Mouse (Mus musculus) mesoderm, embryonic 11.5 days (tissue): ENCODE measurements around the gene Cby3.
A peak's percentile ranks its signal among the peaks of the same experiment; 100 is the strongest.
"Not testable (repeated sequence)": the region's sequence is repeated elsewhere in the genome, so short reads cannot be mapped to it uniquely, and the experiment has no call there.

Experiments used
- DNase-seq: peaks from one replicate; pipeline ENCODE4 v3.0.0-alpha.2; 2012; ENCODE audit warnings: low read depth, low spot score

Cby3 gene

DNA sequence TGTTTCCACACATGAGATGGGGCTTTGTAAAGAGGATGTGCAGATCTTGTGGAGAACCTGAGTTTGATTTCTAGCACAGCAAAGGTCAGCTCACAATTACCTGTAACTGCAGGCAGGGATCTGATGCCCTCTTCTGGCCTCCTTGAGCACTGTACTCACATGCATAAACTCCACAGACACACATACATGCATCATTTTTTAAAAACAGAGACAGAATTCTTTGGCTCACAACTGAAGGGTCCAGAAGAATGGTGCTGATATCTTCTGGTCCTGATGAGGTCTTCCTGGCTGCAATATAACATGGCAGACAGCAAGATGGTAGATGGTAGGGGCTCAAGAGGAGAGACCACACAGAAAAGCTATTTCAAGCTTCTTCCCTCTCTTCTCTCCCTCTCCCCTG lies at the start of gene Cby3:
Gene Cby3 (plus strand): TSS at position 301 of the 400 bp plus-strand sequence.
- DNase-seq, result no peak

DNA sequence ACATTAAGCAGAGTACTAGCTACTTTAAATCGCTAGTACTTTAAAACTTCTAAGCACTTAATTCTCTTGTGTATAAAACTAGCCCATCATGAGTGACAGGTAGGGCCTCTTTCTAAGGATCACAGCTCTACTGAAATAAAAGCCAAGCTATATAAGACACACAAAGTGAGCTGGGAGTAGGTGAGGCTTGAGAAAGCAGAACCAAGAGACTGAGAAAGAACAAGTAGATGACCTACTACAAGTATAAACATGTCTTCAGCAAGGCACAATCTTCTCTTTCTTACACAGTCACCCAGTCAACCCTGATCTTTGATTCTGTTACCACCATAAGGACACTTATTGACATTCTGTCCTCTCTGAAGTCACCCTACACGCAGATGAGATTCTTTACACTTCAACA lies 41.5 kb upstream of the Cby3 start:
- DNase-seq, result no peak

DNA sequence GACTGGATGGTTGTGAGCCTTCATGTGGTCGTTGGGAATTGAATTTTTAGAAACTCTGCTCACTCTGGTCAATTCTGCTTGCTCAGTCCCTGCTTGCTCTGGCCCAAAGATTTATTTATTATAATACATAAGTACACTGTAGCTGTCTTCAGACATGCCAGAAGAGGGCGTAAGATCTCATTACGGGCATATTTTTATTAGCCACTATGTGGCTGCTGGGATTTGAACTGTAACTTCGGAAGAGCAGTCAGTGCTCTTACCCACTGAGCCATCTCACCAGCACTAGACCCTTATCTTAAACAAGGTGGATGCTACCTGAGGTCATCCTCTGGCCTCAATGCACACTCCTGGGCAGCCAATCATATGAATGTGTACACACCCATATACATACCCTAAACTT lies 34.9 kb upstream of the Cby3 start:
- not testable (repeated sequence) for DNase-seq

DNA sequence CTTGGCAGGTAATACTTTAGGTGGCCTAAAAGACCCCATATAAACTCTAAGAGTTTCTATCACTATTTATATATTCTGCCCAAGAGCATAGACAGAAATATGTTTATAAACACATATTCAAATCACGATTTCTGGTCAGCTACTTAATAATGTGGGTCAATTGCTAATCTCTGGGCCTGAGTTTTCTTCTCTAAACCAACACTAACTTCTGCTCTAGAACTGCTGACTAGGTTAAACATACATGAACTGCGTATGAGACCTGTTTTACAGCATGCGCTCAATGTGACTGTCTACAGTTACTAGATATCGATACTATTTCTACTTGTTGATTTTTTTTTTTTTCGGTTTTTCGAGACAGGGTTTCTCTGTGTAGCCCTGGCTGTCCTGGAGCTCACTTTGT lies 33.0 kb upstream of the Cby3 start:
- DNase-seq, result no peak

DNA sequence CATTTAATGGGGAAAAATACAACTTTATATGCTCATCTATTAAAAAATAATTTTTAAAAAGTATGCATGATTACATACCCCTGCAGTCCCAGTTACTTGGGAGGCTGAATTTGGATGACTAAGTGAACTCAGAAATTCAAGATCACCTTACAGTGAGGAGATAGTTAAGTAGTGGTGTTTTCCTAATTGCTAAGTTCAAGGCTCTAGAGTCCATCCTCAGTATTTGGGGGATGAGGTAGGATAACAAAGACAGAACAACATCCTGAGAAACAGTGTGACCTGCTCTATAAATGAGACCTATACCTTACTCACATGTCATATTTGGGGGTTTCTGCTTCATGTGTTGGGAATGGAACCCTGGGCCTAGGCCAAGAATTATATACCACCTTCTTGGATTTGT lies 31.9 kb upstream of the Cby3 start:
- no peak for DNase-seq

DNA sequence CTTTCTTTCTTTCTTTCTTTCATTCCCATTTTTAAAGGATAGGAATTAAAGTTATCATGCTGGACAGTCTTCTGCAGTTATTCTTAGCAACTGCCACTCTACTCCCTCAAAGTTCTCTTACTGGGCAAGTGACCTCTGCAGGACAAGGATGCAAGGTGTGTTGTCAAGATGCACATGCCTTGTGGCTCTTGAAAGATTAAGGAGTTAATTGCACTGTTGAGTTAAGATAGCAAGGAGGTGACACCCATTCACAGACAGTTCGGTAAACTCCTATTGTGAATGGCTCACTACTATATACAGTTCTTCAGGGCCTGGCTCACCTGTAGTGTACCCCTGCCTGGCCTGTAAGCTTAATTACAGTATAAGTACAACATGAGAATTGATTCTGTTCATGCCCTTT lies 30.4 kb upstream of the Cby3 start:
- no peak for DNase-seq

DNA sequence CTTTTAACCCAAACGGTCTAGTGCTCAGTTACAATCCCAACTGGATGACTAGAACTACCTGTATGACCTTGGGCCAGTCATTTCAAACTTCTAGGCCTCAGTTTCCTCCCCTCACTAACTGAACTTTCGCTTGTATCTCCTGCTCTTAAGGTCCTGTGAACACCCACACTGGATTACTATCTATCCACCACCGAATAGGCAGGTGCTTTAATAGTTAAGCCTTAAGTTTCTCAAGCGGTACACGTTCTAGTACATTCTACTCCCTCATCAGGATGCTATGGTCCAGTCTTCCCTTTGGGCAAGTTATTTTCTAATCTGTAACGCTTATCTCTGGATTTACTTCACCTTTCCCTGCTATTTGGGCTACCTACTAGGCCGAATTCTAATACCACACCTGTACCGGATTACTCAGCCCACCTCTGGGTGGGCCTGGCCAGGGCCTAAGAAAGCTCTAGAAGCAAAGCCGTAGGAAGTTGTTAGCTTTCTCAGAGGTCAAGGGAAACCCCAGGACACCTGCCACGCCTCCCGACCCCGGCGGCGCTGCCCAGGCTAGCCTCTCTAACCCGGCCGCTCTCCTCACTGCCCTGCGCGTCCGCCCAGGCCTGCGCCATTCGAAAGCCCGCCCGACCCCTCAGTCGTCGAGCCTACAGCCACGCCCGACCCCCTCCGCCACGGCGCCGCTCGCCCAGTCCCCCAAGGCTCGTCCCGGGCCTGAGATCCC lies 29.4 kb upstream of the Cby3 start:
- DNase-seq, result no peak

DNA sequence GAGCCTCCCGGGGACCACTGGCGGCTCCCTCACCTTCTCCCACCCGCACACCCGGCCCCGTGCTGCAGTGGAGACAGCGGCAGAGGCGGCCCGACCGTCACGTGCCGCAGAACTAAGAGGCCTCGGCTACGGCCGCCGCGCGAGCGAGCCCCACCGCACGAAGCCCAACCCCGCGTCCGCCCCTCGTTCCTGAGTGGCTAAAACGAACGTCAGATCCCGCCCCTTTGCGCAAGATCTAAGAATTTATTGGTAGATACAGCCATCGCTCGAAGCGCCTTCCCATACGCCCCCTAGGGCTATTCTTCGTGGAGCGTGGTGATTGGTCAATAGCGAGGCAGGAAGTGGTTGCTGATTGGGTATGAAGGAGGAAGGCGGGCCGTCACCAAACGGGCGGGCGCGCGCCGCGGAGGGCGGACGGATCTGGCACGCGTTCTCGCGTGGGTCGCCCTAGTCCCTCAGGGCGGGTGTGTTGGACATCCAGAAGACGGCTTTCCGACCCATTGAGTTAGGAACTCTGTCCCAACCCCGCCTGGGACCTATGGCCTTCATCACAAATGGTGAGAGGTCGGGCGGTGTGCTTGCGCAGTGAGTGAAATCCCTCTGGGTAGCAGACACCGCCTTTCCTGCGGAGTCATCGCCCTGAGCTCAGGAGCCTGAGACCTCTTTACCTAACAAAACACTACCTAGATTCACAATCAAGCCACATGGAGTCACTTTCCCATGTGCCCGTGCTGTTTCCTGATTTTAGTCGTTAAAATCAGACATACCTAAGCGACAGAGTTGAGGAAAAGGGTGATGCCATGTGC lies 28.6 kb upstream of the Cby3 start, which contains the start of gene Canx:
Gene Canx (minus strand): TSS at position 178 of the 806 bp plus-strand sequence.
- DNase-seq, result peak; percentile 100

DNA sequence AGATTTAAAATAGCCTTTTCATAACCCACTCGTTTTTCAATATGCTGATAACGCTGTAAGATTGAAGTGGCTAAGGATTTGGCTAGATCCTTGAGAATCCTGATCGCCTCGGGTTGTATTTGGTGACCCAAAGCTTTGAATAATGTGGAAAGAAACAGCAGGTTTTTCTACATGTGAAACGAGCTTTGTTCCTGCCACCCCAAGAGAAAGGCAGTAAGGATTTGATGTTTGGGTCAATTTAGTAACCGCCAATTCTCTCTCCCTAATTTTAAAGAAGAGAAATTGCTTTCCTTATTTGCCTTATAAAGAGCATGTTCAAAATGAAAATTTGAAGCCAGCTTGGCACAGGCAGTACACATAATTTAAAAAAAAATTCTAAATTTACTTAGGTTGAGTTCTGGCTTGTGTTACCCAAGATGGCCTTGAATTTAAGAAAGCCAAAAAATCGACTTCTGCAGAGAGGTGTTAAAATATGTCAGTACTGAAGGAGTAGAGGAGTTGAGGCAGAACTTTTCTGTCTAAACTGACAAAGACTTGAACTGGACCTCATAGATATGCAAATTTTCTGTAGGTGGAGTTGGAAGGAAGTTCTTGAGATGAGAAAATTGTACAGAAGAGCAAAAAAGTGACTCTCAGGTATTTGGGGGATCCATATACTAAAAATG lies 27.8 kb upstream of the Cby3 start:
- DNase-seq, result no peak

DNA sequence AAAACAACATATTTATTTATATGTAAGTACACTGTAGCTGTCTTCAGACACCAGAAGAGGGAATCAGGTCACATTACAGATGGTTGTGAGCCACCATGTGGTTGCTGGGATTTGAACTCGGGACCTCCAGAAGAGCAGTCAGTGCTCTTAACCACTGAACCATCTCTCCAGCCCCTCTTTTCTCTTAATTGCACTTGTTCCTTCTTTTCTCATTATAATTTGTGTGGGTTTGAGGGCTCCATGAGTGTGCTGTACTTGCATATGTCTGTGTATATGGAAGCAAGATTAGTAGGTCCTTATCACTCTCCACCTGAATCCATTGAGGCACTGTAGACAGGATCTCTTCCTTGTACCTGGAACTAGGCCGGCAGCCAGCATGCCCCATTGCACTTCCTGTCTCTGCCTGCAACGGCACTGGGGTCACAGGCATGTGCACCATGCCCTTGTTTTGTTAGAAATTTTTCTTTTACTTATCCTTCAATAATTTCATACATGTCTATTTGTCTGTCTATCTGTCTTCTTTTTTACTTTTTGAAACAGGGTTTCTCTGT lies 26.1 kb upstream of the Cby3 start:
- no peak for DNase-seq

DNA sequence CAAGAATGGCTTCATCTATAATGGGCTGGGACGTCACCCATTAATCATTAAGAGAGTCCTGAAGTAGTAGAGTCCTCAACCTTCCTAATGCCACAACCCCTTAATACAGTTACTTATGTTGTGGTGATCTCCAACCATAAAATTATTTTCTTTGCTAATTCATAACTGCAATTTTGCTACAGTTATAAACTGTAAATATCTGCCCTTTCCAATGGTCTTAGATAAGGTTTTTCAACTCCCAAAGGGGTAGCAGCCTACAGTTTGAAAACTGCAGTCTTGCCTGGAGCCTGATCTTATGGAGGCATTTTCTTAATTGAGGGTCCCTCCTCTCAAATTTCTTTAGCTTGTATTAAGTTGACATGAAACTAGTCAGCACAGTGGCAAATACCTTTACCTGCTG lies 24.9 kb upstream of the Cby3 start:
- no peak for DNase-seq

DNA sequence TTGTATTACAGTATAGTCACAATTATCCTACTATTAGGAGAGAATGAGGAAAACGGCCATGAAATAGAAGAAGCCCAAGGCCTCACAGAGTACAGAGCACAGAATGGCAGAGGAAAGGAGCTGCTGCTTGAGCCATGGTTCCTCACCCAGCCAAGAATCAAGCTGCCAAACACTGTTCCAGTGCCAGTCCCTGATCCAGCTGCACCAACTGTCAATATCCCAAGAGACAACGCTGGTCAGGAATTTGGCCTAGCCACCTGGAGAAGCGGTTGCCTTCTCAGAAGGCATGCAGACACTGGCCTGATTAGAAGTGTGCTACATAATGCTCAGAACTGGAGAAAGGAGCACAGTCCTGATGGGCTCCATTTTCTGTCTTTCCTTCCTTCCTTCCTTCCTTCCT lies 21.1 kb upstream of the Cby3 start:
- no peak for DNase-seq

DNA sequence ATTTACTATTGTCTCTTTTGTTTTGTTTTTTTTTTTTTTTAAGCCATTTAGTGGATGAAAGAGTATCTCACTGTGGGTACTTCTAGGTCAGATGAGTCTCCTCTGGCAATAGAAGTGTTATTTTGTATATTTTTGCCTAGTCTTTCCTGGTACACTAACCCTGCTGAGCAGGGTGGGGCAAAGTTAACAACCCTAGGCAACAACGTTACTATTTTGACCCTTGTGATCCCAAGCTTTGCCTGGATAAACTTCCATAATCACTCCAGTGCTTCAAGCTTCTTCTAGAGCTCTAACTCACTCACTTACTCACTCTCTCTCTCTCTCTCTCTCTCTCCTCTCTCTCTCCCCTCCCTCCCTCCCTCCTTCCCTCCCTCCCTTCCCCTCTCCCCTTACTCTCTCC lies 18.1 kb upstream of the Cby3 start:
- no peak for DNase-seq

DNA sequence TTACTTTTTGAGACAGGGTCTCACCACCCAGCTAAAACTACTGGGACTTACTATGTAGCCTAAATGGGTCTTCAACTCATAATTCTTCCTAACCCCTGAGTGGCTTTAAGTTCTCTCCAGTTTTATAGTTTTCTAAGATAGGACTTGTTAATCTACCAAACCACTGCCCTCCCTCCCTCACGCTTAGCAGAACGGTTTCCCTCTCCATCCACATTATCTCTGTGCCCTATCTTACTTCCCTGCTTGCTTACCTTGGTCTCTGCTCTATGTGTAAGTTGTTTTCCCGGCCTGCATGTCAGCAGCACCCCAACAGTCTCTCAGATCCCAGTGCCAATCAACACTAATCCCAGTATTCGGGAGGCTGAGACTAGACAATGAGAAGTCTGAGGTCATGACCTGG lies 17.4 kb upstream of the Cby3 start:
- DNase-seq, result no peak

DNA sequence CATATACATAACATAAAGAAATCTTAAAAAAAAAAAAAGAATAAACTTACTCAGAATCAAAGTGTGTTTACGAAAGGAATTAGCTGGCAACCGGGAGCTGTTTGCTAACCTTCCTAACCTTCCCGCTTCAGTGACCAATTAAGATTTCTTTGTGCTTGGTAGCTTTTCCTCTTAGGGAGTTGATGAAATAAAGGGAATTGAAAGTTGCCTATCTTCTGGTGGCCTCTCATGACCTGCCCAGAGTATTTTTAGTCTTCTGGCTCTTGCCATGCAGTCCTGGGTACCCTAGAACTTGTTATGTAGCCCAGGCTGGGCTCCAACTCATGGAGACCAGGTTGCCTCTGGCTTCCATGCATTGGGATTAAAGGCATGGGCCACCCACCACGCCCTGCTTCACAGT lies 8.8 kb upstream of the Cby3 start:
- no peak for DNase-seq

DNA sequence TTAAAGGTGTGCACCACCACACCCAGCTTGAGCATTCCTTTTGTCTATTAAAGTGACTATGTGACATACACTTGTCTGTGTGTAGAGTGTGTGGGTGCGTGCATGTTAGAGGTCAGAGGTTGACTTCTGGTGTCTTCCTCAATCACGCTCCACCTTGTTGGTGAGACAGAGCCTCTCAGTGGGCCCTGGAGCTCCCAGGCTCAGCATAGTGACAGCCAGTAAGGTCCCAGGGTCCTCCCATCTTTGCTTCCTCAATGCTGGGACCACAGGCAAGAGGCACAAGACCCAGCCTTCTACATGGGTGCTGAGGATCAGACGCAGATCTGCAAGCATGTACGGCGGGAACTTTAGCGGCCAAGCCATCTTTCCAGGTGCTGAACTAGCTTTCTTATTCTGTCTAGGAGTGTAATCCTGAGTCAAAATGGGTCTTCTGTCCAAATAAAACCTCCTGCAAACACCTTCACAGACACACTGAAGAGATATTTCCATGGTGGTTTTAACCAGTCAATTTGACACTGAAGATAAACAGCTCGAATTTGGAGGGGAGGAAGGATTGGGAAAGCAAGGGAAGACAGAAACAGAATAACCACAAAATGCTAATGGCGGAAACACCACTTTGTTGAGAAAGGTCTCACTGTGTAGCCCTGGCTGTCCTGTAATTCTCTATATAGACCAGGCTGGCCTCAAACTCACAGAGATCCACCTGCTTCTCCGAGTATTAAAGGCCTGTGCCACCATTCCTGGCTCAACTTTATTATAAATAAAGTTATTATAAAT lies 7.8 kb upstream of the Cby3 start:
- DNase-seq, result no peak

DNA sequence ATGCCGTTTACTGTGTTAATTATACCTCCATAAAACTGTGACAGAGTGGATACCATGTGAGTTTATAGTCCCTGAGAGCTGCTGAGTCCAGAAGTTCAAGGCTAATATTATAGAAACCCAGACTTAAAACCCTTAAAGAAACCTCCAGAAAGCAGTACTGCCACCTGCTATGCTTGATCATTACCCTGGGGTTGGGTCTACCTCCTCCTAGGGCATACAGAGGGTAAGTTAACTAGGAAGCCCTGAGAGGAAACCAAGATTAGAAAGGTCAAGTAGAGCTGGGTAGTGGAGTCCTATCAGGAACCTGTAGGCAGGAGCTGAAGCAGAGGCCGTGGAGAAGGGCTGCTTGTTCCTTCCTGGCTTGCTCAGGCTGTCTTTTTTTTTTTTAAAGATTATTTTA lies 2.1 kb upstream of the Cby3 start:
- DNase-seq, result no peak

DNA sequence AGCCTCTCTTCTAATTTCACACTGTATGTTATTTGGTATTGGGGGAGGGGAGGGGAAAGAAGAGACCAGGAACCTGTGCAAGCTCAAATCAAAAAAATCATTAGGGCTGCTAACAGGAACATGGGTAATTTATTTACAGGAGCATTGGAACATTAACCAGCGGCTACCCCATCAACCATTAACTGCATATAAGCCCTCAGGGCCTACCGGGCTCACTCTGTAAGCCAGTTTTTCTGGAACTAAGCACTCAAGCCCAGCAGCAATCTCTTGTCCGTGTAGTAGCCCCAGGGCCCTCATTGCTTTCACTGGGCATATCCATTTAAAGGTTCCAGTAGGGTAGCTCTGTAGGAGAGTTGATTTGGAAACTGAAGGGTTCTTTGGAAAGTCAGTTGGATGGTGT lies 589 bp downstream of the Cby3 start:
- no peak for DNase-seq

DNA sequence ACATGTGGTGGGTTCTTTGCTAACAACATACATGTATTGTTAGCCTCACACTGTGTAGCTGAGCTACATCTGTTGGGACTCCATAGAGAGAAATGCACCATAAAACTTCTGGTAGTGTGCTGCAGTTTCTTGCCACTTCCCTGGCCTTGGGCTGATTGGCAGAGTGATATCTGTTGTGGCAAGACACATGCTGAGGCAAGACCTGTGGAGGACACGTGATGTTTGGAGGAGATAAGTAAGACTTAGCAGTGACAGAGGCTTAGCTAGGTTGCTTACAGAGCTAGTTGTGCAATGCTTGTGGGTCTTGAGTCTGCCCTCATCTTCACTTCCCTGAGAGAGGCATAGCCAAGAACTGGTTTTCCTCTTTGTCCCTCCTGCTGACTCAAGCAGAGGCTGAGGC lies 1.1 kb downstream of the Cby3 start:
- DNase-seq, result no peak

DNA sequence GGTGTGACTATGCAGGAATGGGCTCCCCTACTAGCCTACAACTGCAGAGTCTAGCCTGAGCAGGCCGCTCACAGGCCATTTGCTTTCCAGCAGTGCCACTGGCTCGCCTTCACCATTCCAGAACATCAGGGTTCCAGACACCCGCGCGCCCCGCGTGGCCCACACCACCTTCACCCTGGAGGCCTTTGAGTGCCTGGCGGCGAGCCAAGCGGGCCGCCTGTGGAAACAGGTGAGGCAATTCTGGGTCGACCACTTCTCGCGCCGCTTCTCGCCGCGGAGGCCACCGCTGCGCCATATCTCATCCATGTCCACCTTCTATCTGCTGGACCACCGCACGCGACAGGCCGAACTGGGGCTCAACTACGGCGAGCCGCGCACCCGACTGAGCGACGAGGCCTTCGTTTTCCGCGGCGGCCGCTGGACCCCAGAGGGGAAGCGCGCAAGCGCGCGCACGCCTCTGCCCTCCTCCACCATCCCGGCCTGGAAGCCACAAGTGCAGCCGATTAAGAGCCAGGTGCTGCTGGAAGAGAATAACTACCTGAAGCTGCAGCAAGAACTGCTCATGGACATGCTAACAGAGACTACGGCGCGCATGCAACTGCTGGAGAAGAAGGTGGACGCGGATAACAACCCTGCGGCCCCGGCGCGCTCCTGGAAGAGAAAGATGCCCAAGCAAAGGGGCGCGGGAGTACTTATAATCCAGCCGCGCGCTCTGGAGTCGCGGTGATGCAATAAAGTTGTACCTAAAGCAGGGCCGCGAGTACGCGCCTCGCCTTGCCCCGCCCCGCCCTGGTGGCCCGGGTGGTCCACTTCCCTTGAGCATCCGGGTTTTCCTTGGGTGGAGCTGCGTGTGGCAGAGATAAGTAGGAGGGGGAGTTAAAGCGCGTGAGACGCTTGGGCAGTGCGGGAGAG lies 4.9 kb downstream of the Cby3 start:
- DNase-seq, result peak; percentile 66

DNA sequence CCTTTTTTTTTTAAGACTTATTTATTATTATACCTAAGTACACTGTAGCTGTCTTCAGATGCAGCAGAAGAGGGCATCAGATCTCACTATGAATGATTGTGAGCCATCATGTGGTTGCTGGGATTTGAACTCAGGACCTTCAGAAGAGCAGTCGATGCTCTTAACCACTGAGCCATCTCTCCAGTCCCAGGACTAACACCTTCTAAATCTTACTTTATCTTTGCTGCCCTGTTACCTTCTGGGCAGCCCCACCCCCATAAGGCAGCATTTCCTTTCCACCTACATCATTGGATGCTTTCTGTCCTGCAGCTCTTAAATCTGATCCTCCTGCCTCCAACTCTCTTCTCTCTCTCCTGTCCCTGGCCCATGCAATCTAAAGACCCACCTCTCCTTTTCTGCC lies 7.0 kb downstream of the Cby3 start:
- DNase-seq, result not testable (repeated sequence)
